Mouse (Mus musculus) midbrain, embryonic 11.5 days (tissue): Measurements from ENCODE around the gene Tulp3. TPM values are rescaled to one million over a fixed set of nuclear protein-coding genes. Genes with fewer than 3 reads are reported as not detected.
A peak's percentile ranks its signal among the peaks of the same experiment; 100 is the strongest.
"Not testable (repeated sequence)": the region's sequence is repeated elsewhere in the genome, so short reads cannot be mapped to it uniquely, and the experiment has no call there.

ENCODE experiments used
- ATAC-seq: fragments of 200-750 bp; cut with Nextera tagmentation; 2 replicates; pipeline ENCODE4 v1.8.0; 2017; ENCODE audit warnings: moderate TSS enrichment, moderate library complexity; ENCODE audit not compliant: low FRiP score
- DNase-seq: peaks from one replicate; pipeline ENCODE4 v3.0.0; 2015; ENCODE audit warnings: low spot score; ENCODE audit errors: missing footprints
- H3K27ac ChIP-seq: fragments of 300-500 bp; sonication (generic); 2 replicates; pipeline ENCODE4 v1.5.1; 2014; ENCODE audit warnings: low read depth, low read length
- H3K27me3 ChIP-seq: fragments of 300-500 bp; sonication (generic); 2 replicates; pipeline ENCODE4 v1.6.1; 2014; ENCODE audit warnings: mild to moderate bottlenecking, low read length, moderate library complexity, mixed read lengths; ENCODE audit not compliant: control insufficient read depth, insufficient read depth
- H3K36me3 ChIP-seq: fragments of 300-500 bp; sonication (generic); 2 replicates; pipeline ENCODE4 v1.6.1; 2014; ENCODE audit warnings: mild to moderate bottlenecking, low read length, moderate library complexity, mixed read lengths; ENCODE audit not compliant: control insufficient read depth, insufficient read depth
- H3K4me1 ChIP-seq: fragments of 300-500 bp; sonication (generic); 2 replicates; pipeline ENCODE4 v1.6.1; 2014; ENCODE audit warnings: low read length; ENCODE audit not compliant: control insufficient read depth, insufficient read depth
- H3K4me2 ChIP-seq: fragments of 300-500 bp; sonication (generic); 2 replicates; pipeline ENCODE4 v1.6.1; 2014; ENCODE audit warnings: mild to moderate bottlenecking, moderate library complexity
- H3K4me3 ChIP-seq: fragments of 300-500 bp; sonication (generic); 2 replicates; pipeline ENCODE4 v1.5.1; 2014; ENCODE audit warnings: low read depth, low read length
- H3K9ac ChIP-seq: fragments of 300-500 bp; sonication (generic); 2 replicates; pipeline ENCODE4 v1.6.1; 2014; ENCODE audit warnings: low read length
- H3K9me3 ChIP-seq: fragments of 300-500 bp; sonication (generic); 2 replicates; pipeline ENCODE4 v1.6.1; 2016; ENCODE audit warnings: low read length; ENCODE audit not compliant: control insufficient read depth
- WGBS: fragments of 180-500 bp; shearing (Covaris S2); extraction: QIAGEN DNeasy Blood & Tissue Kit; methylation state at CpG from one replicate; pipeline ENCODE4 v1.1.7; 2014; 5-methylcytosine and 5-hydroxymethylcytosine counted together
- polyA plus RNA-seq: library from polyadenylated mRNA; unstranded; fragments of >200 nt; fragmentation: Nextera tagmentation; extraction: Ambion mirVana; gene quantifications from 2 replicates; pipeline ENCODE4 v1.2.1, GENCODE M21; 2014

Tulp3 gene
- polyA plus RNA-seq, 1 experiment from 2014 or later, result 15.5 TPM

DNA sequence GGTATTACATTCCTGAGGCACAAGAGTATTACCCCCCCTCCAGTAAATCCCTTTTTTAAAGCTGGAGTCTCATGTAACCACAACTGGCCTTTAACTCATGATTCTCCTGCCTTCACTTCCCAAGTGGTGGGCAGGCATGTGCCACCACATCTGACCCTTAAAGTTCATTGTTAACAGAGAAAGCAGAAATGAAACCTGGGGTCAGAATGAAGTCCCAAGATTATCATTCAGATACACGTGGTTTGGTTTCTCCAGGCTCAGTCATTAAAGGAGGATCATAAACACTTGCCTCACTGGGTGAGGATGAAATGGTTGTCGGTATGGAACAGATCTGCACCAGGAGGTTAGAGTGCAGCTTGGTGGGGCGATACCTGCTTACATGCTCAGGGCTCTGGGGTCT is 25.6 kb upstream of the Tulp3 start:
- ATAC-seq, result no peak
- no peak overlapping the region for H3K4me2 ChIP-seq
- WGBS, result 74% methylated on average over 3 of the region's 3 CpGs

DNA sequence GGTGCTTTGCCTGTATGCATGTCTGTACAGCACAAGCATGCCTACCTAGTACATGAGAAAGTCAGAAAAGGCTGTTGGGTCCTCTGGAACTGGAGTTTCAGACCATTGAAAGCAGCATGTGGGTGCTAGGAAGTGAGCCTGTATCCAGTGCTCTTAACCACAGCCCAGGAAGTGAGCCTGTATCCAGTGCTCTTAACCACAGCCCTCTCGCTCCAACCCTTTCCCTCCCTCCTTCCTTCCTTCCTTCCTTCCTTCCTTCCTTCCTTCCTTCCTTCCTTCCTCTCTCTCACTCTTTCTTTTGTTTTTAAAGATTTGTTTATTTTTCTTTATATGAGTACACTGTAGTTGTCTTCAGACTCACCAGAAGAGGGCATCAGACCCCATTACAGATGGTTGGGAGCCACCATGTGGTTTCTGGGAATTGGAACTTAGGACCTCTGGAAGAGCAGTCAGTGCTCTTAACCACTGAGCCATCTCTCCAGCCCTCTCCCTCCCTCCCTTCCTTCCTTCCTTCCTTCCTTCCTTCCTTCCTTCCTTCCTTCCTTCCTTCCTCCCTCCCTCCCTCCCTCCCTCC is 25.0 kb upstream of the Tulp3 start:
- peak; percentile 56 for DNase-seq
- WGBS, result 65% methylated on average over 1 of the region's 1 CpGs

More for the DNA sequence above, 25.6 kb upstream of the Tulp3 start:
- H3K9ac ChIP-seq, result no peak overlapping the region
- H3K4me3 ChIP-seq, result no peak overlapping the region
- H3K36me3 ChIP-seq, result no peaks in the 10 kb centered on the region
- H3K27ac ChIP-seq, result no peak overlapping the region
- H3K27me3 ChIP-seq, result no peaks in the 10 kb centered on the region
- no peaks in the 10 kb centered on the region for H3K9me3 ChIP-seq
- no peaks in the 10 kb centered on the region for H3K4me1 ChIP-seq
- DNase-seq, result no peak

DNA sequence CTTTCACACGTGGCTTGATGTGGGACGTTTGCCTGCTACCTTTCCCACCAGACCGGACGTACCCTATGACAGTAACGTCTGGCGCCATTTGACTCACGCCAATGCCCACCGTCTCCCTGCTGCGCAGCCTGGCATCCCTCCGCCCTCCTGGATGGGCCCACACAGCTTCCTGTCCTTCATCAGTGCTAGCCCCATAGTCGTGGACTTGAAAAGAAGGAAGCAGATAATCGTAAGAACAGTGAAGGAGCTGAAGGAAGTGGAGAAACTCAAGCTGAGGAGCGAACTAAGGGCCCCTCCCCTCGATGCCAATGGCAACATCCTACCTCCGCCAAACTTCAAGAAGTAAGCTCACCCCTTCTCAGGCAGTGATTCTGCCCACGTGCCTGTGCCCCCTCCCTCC is 24.0 kb upstream of the Tulp3 start:
- Histone ChIP-seq H3K27ac (no peak overlapping the region), H3K36me3 (peaks cover under 1% of the 10 kb centered on the region; the same call in 1 of the 2 replicates), H3K27me3 (no peaks in the 10 kb centered on the region), H3K4me3 (no peak overlapping the region), H3K4me1 (peaks cover 8% of the 10 kb centered on the region), H3K9me3 (no peaks in the 10 kb centered on the region), H3K4me2 (no peak overlapping the region), H3K9ac (no peak overlapping the region)
- DNase-seq (peak; percentile 72), ATAC-seq (no peak)
- WGBS, result 83% methylated on average over 16 of the region's 16 CpGs

More for the DNA sequence above, 25.0 kb upstream of the Tulp3 start:
- not testable (repeated sequence) for H3K27me3 ChIP-seq, H3K36me3 ChIP-seq, H3K27ac ChIP-seq, H3K4me1 ChIP-seq, ATAC-seq, H3K4me2 ChIP-seq, H3K4me3 ChIP-seq, H3K9me3 ChIP-seq, H3K9ac ChIP-seq

DNA sequence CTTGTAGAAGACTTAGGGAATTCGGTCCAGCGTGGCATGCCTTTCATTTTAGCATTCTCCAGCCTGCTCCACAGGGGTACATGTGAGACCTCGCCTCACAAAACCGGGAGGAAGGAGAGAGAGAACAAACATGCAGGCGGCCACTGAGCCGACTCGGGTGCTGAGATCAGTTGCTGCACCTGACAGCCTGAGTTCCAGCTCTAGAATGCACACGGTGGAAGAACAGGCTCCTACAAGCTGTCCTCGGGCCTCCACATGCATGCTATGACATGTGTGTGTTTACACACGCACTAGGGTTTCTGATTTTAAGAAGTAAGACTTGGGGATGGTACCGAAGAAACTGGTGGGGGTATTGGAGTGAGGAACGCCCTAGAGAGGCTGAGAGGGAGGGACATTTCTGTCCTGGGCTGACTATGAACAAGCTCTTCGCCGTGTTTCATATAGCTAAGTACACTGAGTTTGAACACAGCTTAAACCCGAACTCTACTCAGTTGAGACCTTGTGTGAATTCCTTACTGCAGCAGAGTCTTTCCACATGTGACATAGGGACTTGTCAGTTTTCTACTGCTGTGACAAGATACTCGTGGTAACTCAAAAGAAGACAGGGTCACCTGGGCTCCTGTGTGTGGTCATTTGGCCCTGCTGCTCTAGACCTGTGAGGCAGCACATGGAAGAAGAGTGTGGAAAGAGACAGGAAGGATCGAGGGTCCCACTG is 20.9 kb upstream of the Tulp3 start:
- peaks cover 20% of the 10 kb centered on the region for H3K36me3 ChIP-seq
- H3K27ac ChIP-seq, result no peak overlapping the region
- no peaks in the 10 kb centered on the region for H3K27me3 ChIP-seq
- H3K4me3 ChIP-seq, result no peak overlapping the region
- ATAC-seq, result no peak
- no peak overlapping the region for H3K4me2 ChIP-seq
- WGBS, result 92% methylated on average over 17 of the region's 17 CpGs
- no peaks in the 10 kb centered on the region for H3K9me3 ChIP-seq
- peak; percentile 61 for DNase-seq
- H3K9ac ChIP-seq, result no peak overlapping the region
- H3K4me1 ChIP-seq, result peaks cover 14% of the 10 kb centered on the region

DNA sequence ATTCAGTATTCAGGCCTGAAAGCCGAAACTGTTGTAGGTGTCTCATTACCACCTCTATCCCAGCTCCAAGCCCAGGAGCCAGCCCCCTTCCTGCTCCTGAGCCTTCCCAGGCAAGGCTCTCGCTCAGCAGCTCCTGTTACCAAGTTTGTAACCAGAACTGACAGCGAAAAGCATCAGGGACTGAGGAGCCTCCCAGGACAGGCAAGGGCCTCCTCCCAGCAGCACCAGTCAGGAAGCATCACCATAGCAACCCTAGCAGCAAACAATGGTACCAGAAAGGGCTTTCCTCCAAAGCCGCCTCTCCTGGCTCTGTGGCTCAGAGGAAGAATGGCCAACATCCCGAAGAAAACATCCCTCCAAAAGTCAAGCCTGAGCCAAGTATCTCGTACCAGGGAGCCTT is 19.5 kb upstream of the Tulp3 start, which contains the start of the genes Tex52 and Gm44596:
Gene Tex52 (plus strand): TSS at position 265 of the 400 bp plus-strand sequence.
Gene Gm44596 (plus strand): TSS at position 312 of the 400 bp plus-strand sequence.
- no peak within 1 kb of the TSS for H3K4me3 ChIP-seq
- ATAC-seq (peak; percentile 91), DNase-seq (peak; percentile 88)
- H3K36me3 ChIP-seq, result peaks cover 30% of the 10 kb centered on the region
- H3K4me1 ChIP-seq, result peaks cover 14% of the 10 kb centered on the region
- H3K4me2 ChIP-seq, result no peak within 1 kb of the TSS
- H3K27ac ChIP-seq, result peak within 1 kb of the TSS; percentile 16
- WGBS, result 16% methylated on average over 6 of the region's 6 CpGs
- H3K9ac ChIP-seq, result no peak within 1 kb of the TSS; the same call in 1 of the 2 replicates
- no peaks in the 10 kb centered on the region for H3K27me3 ChIP-seq
- no peaks in the 10 kb centered on the region for H3K9me3 ChIP-seq

DNA sequence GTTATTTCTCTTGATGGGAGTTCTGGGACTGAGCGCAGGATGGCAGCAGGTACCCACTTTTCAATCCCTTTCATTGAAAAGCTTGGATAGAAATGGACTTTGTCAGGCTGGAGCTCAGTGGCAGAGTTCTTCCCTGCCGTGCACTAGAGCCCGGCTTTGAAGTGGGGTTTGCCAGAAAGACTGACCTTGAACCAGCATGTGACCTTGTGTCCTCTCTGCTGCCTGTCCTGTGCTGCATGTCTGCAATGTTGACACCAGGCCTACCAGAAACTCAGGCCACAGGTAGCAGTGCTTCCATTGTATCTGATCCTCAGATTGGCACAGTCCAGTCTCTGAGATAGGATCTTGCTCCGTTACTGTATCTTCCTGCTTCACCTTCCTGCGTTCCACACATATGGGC is 14.4 kb upstream of the Tulp3 start:
- 93% methylated on average over 5 of the region's 5 CpGs for WGBS
- DNase-seq (no peak), ATAC-seq (no peak)
- no peak overlapping the region for H3K4me2 ChIP-seq
- H3K9ac ChIP-seq, result no peak overlapping the region
- H3K27ac ChIP-seq, result no peak overlapping the region
- H3K36me3 ChIP-seq, result peaks cover 56% of the 10 kb centered on the region
- peaks cover 10% of the 10 kb centered on the region for H3K4me1 ChIP-seq
- H3K4me3 ChIP-seq, result no peak overlapping the region
- no peaks in the 10 kb centered on the region for H3K27me3 ChIP-seq
- H3K9me3 ChIP-seq, result no peaks in the 10 kb centered on the region

DNA sequence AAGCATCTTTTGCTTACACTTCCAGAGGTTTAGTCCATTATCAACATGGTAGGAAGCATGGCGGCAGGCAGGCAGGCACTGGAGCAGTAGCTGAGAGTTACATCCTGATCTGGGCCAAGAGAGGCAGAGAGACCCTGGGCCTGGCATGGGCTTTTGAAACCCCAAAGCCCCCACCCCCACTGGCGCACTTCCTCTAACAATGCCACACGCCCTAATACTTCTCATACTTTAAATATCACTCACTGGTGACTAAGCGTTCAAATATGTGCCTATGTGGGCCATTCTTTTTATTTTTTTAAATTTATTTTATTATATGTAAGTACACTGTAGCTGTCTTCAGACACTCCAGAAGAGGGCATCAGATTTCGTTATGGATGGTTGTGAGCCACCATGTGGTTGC is 10.8 kb upstream of the Tulp3 start:
- peaks cover 36% of the 10 kb centered on the region for H3K36me3 ChIP-seq
- 96% methylated on average over 5 of the region's 5 CpGs for WGBS

DNA sequence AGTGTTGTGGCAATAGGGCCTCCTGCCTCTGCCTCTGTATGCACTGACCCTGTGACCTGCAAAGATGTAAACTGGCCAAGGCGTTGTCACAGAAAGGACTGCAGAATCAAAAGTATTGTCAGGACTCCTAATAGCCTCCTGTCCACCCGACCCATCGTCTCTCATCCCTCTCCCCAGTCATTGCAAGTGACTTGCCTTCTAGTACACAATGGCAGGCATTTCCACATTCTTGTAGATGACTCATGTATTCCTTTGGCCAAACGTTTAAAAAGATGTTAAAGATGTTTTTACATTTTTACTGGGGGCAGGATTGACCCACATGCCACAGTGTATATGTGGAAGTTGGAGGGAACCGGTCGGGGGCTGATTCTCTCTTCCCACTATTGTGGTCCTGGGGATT is 9.1 kb upstream of the Tulp3 start:
- Histone ChIP-seq H3K4me1 (peaks cover 10% of the 10 kb centered on the region), H3K36me3 (peaks cover 25% of the 10 kb centered on the region), H3K27me3 (no peaks in the 10 kb centered on the region), H3K4me3 (no peak overlapping the region), H3K27ac (no peak overlapping the region), H3K9ac (no peak overlapping the region), H3K9me3 (no peaks in the 10 kb centered on the region), H3K4me2 (0 out of 2 replicates have a peak overlapping the region, but pooled peaks have one; percentile 13)
- ATAC-seq (no peak), DNase-seq (peak; percentile 28)
- 82% methylated on average over 6 of the region's 6 CpGs for WGBS

More for the DNA sequence above, 10.8 kb upstream of the Tulp3 start:
- Histone ChIP-seq H3K9me3 (no peaks in the 10 kb centered on the region), H3K27me3 (no peaks in the 10 kb centered on the region), H3K9ac (no peak overlapping the region), H3K4me2 (no peak overlapping the region), H3K4me3 (no peak overlapping the region), H3K27ac (no peak overlapping the region), H3K4me1 (peaks cover 5% of the 10 kb centered on the region; the same call in 1 of the 2 replicates)
- DNase-seq, result no peak
- ATAC-seq, result no peak
